Mouse (Mus musculus) urinary bladder, postnatal 0 days (tissue): ENCODE measurements around the gene Dnajc10. TPM values are rescaled to one million over a fixed set of nuclear protein-coding genes. Genes with fewer than 3 reads are reported as not detected.

Source experiments
- polyA plus RNA-seq: library from polyadenylated mRNA; unstranded; fragments of >200 nt; fragmentation: Nextera tagmentation; extraction: Ambion mirVana; gene quantifications from 2 replicates; pipeline ENCODE4 v1.2.1, GENCODE M21; 2015

The Dnajc10 gene
- 41.5 and 47.0 TPM in 2 replicates for polyA plus RNA-seq

DNA sequence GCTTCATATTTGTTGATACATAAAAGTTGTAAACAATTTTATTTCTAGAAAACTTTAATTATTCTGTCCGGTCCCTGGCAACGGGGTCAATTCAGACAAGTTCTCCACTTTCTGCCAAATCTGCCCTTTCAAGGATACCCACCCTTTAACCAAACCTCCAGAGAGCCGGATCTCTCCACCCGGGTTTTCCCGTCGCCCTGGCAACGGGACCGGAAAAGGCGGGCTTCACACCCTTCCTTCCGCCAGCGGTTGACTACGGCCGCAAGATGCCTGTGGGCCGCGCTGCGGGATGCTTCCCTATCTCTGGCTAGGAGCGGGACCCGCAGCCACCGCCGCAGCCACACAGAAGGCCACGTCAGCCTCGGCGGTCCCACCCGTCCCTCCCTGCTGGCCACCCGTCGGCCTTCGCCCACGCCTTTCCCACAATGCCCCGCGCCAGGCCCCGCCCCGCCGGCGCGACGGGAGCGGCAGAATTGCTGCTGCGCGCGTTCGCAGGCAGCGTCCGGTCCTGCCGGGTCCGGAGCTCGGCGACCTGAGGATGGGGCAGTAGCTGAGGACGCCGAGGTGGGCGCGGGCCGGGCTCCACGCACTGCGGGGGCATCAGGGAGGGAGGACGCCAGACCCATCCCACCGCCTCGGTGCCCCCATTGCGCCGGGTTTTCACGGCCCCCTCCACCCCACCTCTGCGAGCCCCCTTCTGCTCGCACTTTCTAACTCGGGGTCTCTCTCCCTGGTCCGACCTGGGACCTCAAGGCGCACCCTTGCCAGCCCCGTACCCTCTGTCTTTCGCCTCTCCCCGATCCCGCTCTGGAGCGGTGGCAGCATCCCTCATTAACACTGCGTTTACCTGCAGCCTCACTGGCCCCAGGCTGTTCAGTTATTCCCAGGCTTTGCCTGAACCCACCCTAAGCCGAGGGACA lies at the start of gene Dnajc10:
Gene Dnajc10, plus strand, starts transcription at position 225 of the 920 bp plus-strand sequence.

DNA sequence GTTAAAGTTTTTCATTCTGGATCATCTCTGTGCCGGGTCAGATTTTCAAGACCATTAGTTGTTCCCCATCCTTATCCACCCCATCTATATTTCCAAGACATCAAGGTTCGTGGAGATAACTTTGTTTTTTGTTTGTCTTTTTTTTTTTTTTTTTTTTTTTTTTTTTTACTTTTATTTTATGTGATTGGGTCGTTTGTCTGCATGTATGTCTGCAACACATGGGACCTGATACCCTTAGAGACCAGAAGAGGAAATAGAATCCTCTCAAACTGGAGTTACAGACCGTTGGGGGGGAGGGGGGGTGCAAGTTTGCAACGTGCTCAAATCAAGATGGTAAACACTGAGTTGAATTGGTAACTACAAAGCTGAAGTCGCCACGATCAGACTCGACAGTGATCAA lies 23.1 kb upstream of the Dnajc10 start, which contains the start of gene Prdx6b:
Gene Prdx6b, plus strand, starts transcription at position 301 of the 400 bp plus-strand sequence.

Other genes starting within 250 kb of the Dnajc10 start
- gene Pde1a, start 186.0 kb upstream of the Dnajc10 start, polyA plus RNA-seq, result 18.6 and 20.8 TPM in 2 replicates
- gene Prdx6b, start 23.0 kb upstream of the Dnajc10 start, polyA plus RNA-seq, result not detected in 2 replicates
- 4.7 and 5.9 TPM in 2 replicates for gene Frzb, start 132.2 kb downstream of the Dnajc10 start, polyA plus RNA-seq